Mouse (Mus musculus) heart, adult 2 months (tissue): ENCODE results near the gene Zwilch. TPM values are rescaled to one million over a fixed set of nuclear protein-coding genes. Genes with fewer than 3 reads are reported as not detected.
A peak's percentile ranks its signal among the peaks of the same experiment; 100 is the strongest.

ENCODE experiments used
- DNase-seq, 2 experiments: peaks; one replicate each; pipeline ENCODE4 v3.0.0; 2021
- H3K27ac ChIP-seq: fragments of 200-600 bp; 2 replicates; pipeline ENCODE4 v1.8.1; 2022
- H3K27me3 ChIP-seq: fragments of 200-500 bp; 2 replicates; pipeline ENCODE4 v1.6.1; 2012; ENCODE audit warnings: mild to moderate bottlenecking, low read length, inconsistent platforms, mixed read lengths; ENCODE audit not compliant: control insufficient read depth, insufficient read depth
- H3K36me3 ChIP-seq: fragments of 200-500 bp; 2 replicates; pipeline ENCODE4 v1.6.1; 2012; ENCODE audit warnings: low read length, inconsistent platforms; ENCODE audit not compliant: control insufficient read depth, insufficient read depth
- H3K4me1 ChIP-seq: fragments of 200-500 bp; 2 replicates; pipeline ENCODE4 v1.6.1; 2011; ENCODE audit warnings: low read length; ENCODE audit not compliant: control insufficient read depth, insufficient read depth
- H3K4me3 ChIP-seq: fragments of 200-600 bp; 2 replicates; pipeline ENCODE4 v1.8.1; 2022
- H3K79me2 ChIP-seq: fragments of 200-500 bp; replicated peaks from 2 replicates; pipeline ENCODE4 v1.6.1; 2012; ENCODE audit warnings: mild to moderate bottlenecking, inconsistent platforms, low read length, moderate library complexity, mixed read lengths; ENCODE audit not compliant: control insufficient read depth, insufficient read depth
- H3K9ac ChIP-seq: fragments of 200-500 bp; 2 replicates; pipeline ENCODE4 v1.6.1; 2012; ENCODE audit warnings: low read depth, mild to moderate bottlenecking, control low read depth, inconsistent platforms, low read length, mixed read lengths
- CTCF ChIP-seq: fragments of 200-600 bp; IDR thresholded peaks from 2 replicates; pipeline ENCODE4 v1.8.1; 2022; ENCODE audit warnings: antibody characterized with exemption, mild to moderate bottlenecking, moderate library complexity
- EP300 ChIP-seq: fragments of 200-500 bp; IDR thresholded peaks from 2 replicates; pipeline ENCODE4 v1.6.1; 2011; ENCODE audit warnings: low read depth, low read length, control low read depth; ENCODE audit not compliant: insufficient read depth
- POLR2A ChIP-seq: fragments of 200-500 bp; IDR thresholded peaks from 2 replicates; pipeline ENCODE4 v1.6.1; 2011; ENCODE audit warnings: mild to moderate bottlenecking, low read depth, low read length, control low read depth; ENCODE audit not compliant: insufficient read depth
- WGBS: fragments of 180-500 bp; shearing (Covaris S2); methylation state at CpG from one replicate; pipeline ENCODE4 v1.1.7; 2018; 5-methylcytosine and 5-hydroxymethylcytosine counted together
- intact Hi-C: fragments of 180-260 bp; cut with DNase I; formaldehyde crosslinking; loops from one replicate; pipeline ENCODE4 v1.15.1; 2025
- polyA plus RNA-seq: library from polyadenylated mRNA; depleted of rRNA; stranded (reverse); fragments of >200 nt; gene quantifications from 2 replicates; pipeline ENCODE4 v1.2.3, GENCODE M21; 2012
- total RNA-seq, 2 experiments: library from RNA; stranded (reverse); gene quantifications; 2 replicates each; pipeline ENCODE4 v1.2.3; 2021

Zwilch gene
- total and polyA plus RNA-seq, 3 experiments: 0.18 to 0.96 (median 0.50) TPM

DNA sequence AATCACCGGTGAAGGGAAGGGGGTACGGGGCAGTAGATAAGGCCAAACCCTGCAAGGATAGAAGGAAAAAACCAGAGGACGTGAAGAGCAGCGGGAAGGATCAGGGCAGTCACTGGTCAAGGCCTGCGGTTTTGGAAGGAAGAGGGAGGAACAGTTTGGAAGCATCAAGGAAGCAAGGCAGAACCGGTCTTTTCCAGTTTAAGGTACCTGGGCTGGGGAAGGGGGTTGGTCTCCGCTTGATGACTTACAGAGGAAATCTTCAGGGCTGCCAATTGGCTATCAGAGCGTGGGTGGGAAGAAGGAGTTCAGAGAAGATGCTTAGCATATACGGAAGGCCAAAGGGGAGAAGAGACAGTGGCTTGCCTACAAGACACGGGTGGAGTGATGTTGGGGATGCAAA lies 50.3 kb downstream of the Zwilch start:
- no peaks in the 10 kb centered on the region for H3K27me3 ChIP-seq
- H3K4me1 ChIP-seq: no peaks in the 10 kb centered on the region
- DNase-seq: no peak
- TF ChIP-seq POLR2A (no peak), CTCF (no peak), EP300 (no peak)
- no peak overlapping the region for H3K27ac ChIP-seq
- H3K79me2 ChIP-seq: no peaks in the 10 kb centered on the region
- H3K4me3 ChIP-seq: no peak overlapping the region
- intact Hi-C loops: no loop called here
- WGBS: 89% methylated on average over 10 of the region's 10 CpGs
- no peak overlapping the region for H3K9ac ChIP-seq
- no peaks in the 10 kb centered on the region for H3K36me3 ChIP-seq

DNA sequence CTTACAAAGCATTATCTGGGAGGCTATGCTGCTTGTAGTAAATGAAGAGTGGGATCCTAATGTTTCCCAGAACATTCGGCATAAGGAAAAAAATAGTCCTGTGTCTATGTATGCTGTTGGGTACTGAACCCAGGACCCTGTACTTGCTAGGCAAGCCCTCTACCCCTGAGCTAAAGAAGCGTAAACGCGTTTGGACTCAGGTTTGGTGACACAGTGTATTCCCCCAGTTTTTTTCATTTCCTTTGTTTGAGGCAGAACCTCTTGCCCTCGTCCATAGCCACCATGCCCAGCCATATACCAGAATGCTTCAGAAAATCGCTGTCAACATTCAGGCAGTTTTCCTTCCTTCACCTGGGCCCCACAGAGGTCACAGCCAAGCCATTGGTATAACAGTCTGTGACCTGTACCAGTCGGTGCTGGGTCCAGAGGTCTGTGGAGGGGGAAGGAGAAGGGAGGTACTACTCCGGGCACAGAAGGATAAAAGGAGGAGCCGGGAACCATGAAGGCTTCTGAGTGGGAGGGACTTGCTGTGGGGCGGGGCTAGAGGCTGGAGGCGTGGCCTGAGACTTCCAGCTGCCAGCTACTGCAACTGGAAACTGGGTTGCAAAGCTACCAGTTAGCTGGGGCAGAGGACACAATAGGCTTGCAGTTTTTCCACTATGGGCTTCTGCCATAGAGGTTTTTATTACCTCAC lies 52.2 kb downstream of the Zwilch start:
- H3K36me3 ChIP-seq: no peaks in the 10 kb centered on the region
- H3K79me2 ChIP-seq: no peaks in the 10 kb centered on the region
- no peak overlapping the region for H3K27ac ChIP-seq
- no peak overlapping the region for H3K9ac ChIP-seq
- H3K4me3 ChIP-seq: no peak overlapping the region
- no peak for DNase-seq
- TF ChIP-seq POLR2A (no peak), CTCF (no peak), EP300 (no peak)
- 42% methylated on average over 11 of the region's 11 CpGs for WGBS
- H3K4me1 ChIP-seq: no peaks in the 10 kb centered on the region
- intact Hi-C loops: no loop called here
- H3K27me3 ChIP-seq: no peaks in the 10 kb centered on the region

DNA sequence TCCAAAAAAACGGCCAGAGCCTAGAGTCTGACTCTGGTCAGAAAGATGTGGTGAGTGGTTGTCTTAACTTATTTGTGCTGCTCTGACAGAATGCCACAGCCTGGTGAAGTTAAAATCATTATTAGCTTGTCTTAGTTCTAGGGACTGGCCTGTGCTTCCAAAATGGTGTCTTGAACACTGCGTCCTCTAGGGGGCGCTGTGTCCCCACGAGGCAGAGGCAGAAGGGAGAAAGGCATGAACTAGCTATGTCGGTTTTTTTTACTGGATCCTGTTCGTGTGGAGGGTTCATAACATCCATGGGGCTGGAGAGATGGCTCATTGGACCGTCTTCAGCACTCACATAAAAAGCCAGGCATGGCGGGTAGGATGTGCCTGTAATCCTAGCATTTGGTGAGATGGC lies 53.0 kb downstream of the Zwilch start:
- TF ChIP-seq EP300 (no peak), POLR2A (no peak), CTCF (peak; percentile 76)
- no peaks in the 10 kb centered on the region for H3K36me3 ChIP-seq
- no peaks in the 10 kb centered on the region for H3K27me3 ChIP-seq
- no peak overlapping the region for H3K27ac ChIP-seq
- H3K79me2 ChIP-seq: no peaks in the 10 kb centered on the region
- DNase-seq: peak in 1 of 2 experiments; percentile 21
- no peak overlapping the region for H3K4me3 ChIP-seq
- no peak overlapping the region for H3K9ac ChIP-seq
- no peaks in the 10 kb centered on the region for H3K4me1 ChIP-seq
- 39% methylated on average over 8 of the region's 8 CpGs for WGBS
- intact Hi-C loops: no loop called here

DNA sequence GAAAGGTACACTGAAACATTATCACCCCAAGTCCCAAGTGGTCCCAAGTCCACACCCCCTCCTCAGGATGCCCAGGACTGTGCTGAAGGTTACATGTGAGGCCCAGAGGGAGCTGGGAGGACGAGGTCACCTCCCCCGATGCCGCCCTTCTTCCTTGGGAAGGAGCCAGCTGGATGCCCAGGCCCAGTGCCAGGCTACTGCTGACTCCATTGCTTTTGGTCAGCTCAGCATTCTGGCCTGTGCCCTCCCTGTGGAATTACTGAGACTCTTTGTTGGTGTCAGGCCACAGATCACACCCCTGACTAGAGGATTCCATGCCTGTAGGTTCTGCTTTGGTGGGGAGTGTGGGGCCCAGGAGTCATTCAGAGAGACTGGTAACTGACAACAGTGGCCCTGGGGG lies 56.0 kb downstream of the Zwilch start, which contains the start of gene Lctl:
Lctl (plus strand) TSS at position 272 of the 400 bp plus-strand sequence.
- TF ChIP-seq EP300: no peak
- Histone ChIP-seq H3K4me3 (no peak within 1 kb of the TSS), H3K9ac (no peak within 1 kb of the TSS), H3K36me3 (no peaks in the 10 kb centered on the region), H3K4me1 (no peaks in the 10 kb centered on the region), H3K27me3 (no peaks in the 10 kb centered on the region), H3K79me2 (no peaks in the 10 kb centered on the region), H3K27ac (no peak within 1 kb of the TSS)
- intact Hi-C loops: no loop called here
- DNase-seq: peak in 1 of 2 experiments; percentile 27
- WGBS: 33% methylated on average over 3 of the region's 3 CpGs

DNA sequence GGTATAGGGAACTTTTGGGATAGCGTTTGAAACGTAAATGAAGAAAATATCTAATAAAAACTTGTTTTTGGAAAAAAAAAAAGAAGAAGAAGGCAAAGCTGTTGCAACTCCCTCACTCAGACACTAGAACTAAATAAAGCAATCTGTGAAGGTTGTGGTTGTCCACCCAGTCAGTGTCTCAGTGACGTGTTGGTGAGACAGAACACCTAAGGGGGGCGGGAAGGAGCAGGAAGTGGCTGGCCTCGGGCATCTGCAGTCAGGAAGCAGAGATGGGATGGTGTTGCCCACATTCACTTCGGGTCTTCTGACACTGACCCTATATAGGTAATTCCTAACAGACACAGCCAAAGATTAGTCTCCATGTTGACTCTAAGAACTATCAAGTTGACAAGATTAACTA lies 57.1 kb downstream of the Zwilch start:
- Histone ChIP-seq H3K9ac (no peak overlapping the region), H3K79me2 (no peaks in the 10 kb centered on the region), H3K27me3 (no peaks in the 10 kb centered on the region), H3K4me3 (no peak overlapping the region), H3K27ac (no peak overlapping the region), H3K4me1 (no peaks in the 10 kb centered on the region), H3K36me3 (no peaks in the 10 kb centered on the region)
- 79% methylated on average over 6 of the region's 6 CpGs for WGBS
- intact Hi-C loops: no loop called here
- no peak for DNase-seq
- no peak for TF ChIP-seq EP300

DNA sequence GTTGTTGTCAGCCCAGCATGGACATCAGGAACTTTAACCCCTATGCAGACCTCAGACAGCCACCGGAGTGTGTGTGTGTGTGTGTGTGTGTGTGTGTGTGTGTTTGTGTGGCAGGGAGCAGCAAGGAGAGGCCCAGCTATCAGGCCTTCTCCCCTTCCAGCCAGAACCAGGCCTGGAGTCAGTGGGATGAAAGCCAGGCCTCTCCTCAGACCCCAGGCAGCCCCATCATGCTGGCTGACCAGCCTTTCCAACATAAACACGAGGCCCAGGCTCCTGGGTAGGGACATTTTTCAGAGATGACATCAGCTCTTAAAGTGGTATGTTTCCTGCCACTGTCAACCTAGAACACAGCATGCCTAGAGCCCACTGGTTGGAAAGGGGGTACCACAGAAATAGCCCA lies 58.3 kb downstream of the Zwilch start:
- Histone ChIP-seq H3K27me3 (no peaks in the 10 kb centered on the region), H3K4me1 (no peaks in the 10 kb centered on the region), H3K36me3 (no peaks in the 10 kb centered on the region), H3K4me3 (no peak overlapping the region), H3K9ac (no peak overlapping the region), H3K27ac (no peak overlapping the region), H3K79me2 (no peaks in the 10 kb centered on the region)
- DNase-seq: peak in 1 of 2 experiments; percentile 20
- 26% methylated on average over 2 of the region's 2 CpGs for WGBS
- TF ChIP-seq POLR2A (no peak), EP300 (no peak), CTCF (no peak)
- intact Hi-C loops: no loop called here
